Mouse (Mus musculus) adrenal gland, postnatal 0 days (tissue): ENCODE results near the gene Casp4. TPM values are rescaled to one million over a fixed set of nuclear protein-coding genes. Genes with fewer than 3 reads are reported as not detected.

Experiments used
- polyA plus RNA-seq: library from polyadenylated mRNA; unstranded; fragments of >200 nt; fragmentation: Nextera tagmentation; extraction: Ambion mirVana; gene quantifications from 2 replicates; pipeline ENCODE4 v1.2.1, GENCODE M21; 2015

The Casp4 gene
- 6.3 and 9.3 TPM in 2 replicates for polyA plus RNA-seq

DNA sequence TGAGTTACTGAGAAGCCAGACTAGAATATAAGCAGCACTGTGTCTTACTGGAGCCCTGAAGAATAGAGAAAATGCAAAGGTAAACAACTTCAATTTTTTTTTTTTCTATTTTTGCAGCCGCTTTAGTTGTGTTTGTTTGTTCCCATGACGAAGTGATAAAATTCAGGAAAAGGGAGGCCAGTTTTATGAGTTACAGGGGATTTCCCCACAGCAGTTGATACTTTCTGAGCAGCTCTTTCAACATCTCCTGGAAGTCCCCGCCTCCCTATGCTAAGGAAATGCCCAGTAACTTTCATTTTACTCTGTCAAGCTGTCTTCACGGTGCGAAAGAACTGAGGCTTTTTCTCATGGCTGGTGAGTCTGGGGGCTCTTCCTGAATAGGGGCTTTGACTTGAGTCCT is at the start of gene Casp4:
Casp4 (plus strand) TSS at position 268 of the 400 bp plus-strand sequence.

GRCm38 (mm10) chr9:5298329-5299131 is 10.1 kb upstream of the Casp4 start, which contains the start of gene Casp1:
Gene Casp1 (plus strand): TSS chr9:5298517.

GRCm38 (mm10) chr9:5345291-5345898 is 36.8 kb downstream of the Casp4 start, which contains the start of gene Casp12:
Gene Casp12 (plus strand): TSS chr9:5345430.

Other genes starting within 250 kb of the Casp4 start
- 3.0 and 3.8 TPM in 2 replicates for gene Casp1, start 10.3 kb upstream of the Casp4 start, polyA plus RNA-seq
- 39.9 and 43.5 TPM in 2 replicates for gene Casp12, start 36.6 kb downstream of the Casp4 start, polyA plus RNA-seq